Mouse (Mus musculus): ENCODE results near the gene Cd3e. TPM values are rescaled to one million over a fixed set of nuclear protein-coding genes. Genes with fewer than 3 reads are reported as not detected.

Cd3e gene
- total RNA-seq, 1 experiment: 4.0 TPM

- Histone ChIP-seq H3K9me3 (ENCODE audit: control insufficient read depth, insufficient read depth, low read depth, low read length) (no peaks in the 10 kb centered on the region), H3K4me3 (ENCODE audit: insufficient read depth in 1 of 2, low read depth in 1 of 2, low read length in 2 of 2, poor library complexity in 1 of 2, severe bottlenecking in 1 of 2) (no peak overlapping the region), H3K4me1 (ENCODE audit: control insufficient read depth in 2 of 2, insufficient read depth in 2 of 2, low read length in 2 of 2, poor library complexity in 1 of 2) (no peaks in the 10 kb centered on the region), H3K27ac (ENCODE audit: insufficient read depth, low read depth, low read length, poor library complexity, severe bottlenecking) (no peak overlapping the region), H3K36me3 (ENCODE audit: control insufficient read depth, insufficient read depth, low read length, poor library complexity, severe bottlenecking) (no peaks in the 10 kb centered on the region), H3K9ac (ENCODE audit: insufficient read depth, low read depth, low read length, poor library complexity, severe bottlenecking) (no peak overlapping the region)
- no peak for DNase-seq (ENCODE audit: low read depth, low spot score)
- in situ Hi-C loops (cut with MboI; ENCODE audit: low sequenced_read_pairs in 2 of 2, unreplicated experiment in 2 of 2): no loop called here
- TF ChIP-seq ZC3H11A (IDR thresholded peaks at IDR 0.05; ENCODE audit: borderline replicate concordance, low read depth, low read length) (no peak), MAFK (IDR thresholded peaks at IDR 0.05; ENCODE audit: insufficient read depth, low read depth, low read length) (no peak), CHD2 (IDR thresholded peaks at IDR 0.05; ENCODE audit: low read depth, low read length) (no peak), ZNF384 (IDR thresholded peaks at IDR 0.05; ENCODE audit: low read depth, low read length) (no peak), HCFC1 (IDR thresholded peaks at IDR 0.05; ENCODE audit: borderline replicate concordance, insufficient read depth, low read length) (no peak)
These were observed 9.7 kb downstream of the Cd3e start for GRCm38 (mm10) chr9:44999776-45000175.

GRCm38 (mm10) chr9:44999171-44999570 is 10.3 kb downstream of the Cd3e start:
- H3K9me3 ChIP-seq (ENCODE audit: control insufficient read depth, insufficient read depth, low read depth, low read length): no peaks in the 10 kb centered on the region
- TF ChIP-seq MAFK (IDR thresholded peaks at IDR 0.05; ENCODE audit: insufficient read depth, low read depth, low read length): no peak
- TF ChIP-seq CHD2 (IDR thresholded peaks at IDR 0.05; ENCODE audit: low read depth, low read length): no peak
- TF ChIP-seq HCFC1 (IDR thresholded peaks at IDR 0.05; ENCODE audit: borderline replicate concordance, insufficient read depth, low read length): no peak
- no peak for TF ChIP-seq ZNF384 (IDR thresholded peaks at IDR 0.05; ENCODE audit: low read depth, low read length)
- TF ChIP-seq ZC3H11A (IDR thresholded peaks at IDR 0.05; ENCODE audit: borderline replicate concordance, low read depth, low read length): no peak
- no peaks in the 10 kb centered on the region for H3K36me3 ChIP-seq (ENCODE audit: control insufficient read depth, insufficient read depth, low read length, poor library complexity, severe bottlenecking)
- H3K4me3 ChIP-seq (ENCODE audit: insufficient read depth in 1 of 2, low read depth in 1 of 2, low read length in 2 of 2, poor library complexity in 1 of 2, severe bottlenecking in 1 of 2): no peak overlapping the region
- H3K27ac ChIP-seq (ENCODE audit: insufficient read depth, low read depth, low read length, poor library complexity, severe bottlenecking): no peak overlapping the region
- no peak overlapping the region for H3K9ac ChIP-seq (ENCODE audit: insufficient read depth, low read depth, low read length, poor library complexity, severe bottlenecking)
- no peak for DNase-seq (ENCODE audit: low read depth, low spot score)
- no peaks in the 10 kb centered on the region for H3K4me1 ChIP-seq (ENCODE audit: control insufficient read depth in 2 of 2, insufficient read depth in 2 of 2, low read length in 2 of 2, poor library complexity in 1 of 2)
- in situ Hi-C loops (cut with MboI; ENCODE audit: low sequenced_read_pairs in 2 of 2, unreplicated experiment in 2 of 2): no loop called here

- no peak overlapping the region; the same call in 1 of the 2 replicates for H3K27ac ChIP-seq (ENCODE audit: insufficient read depth, low read depth, low read length, poor library complexity, severe bottlenecking)
- no peak overlapping the region for H3K9ac ChIP-seq (ENCODE audit: insufficient read depth, low read depth, low read length, poor library complexity, severe bottlenecking)
- no peak for TF ChIP-seq ZC3H11A (IDR thresholded peaks at IDR 0.05; ENCODE audit: borderline replicate concordance, low read depth, low read length)
- TF ChIP-seq ZNF384 (IDR thresholded peaks at IDR 0.05; ENCODE audit: low read depth, low read length): no peak
- no peak for TF ChIP-seq MAFK (IDR thresholded peaks at IDR 0.05; ENCODE audit: insufficient read depth, low read depth, low read length)
- TF ChIP-seq CHD2 (IDR thresholded peaks at IDR 0.05; ENCODE audit: low read depth, low read length): no peak
- TF ChIP-seq HCFC1 (IDR thresholded peaks at IDR 0.05; ENCODE audit: borderline replicate concordance, insufficient read depth, low read length): no peak
- no peak overlapping the region for H3K4me3 ChIP-seq (ENCODE audit: insufficient read depth in 1 of 2, low read depth in 1 of 2, low read length in 2 of 2, poor library complexity in 1 of 2, severe bottlenecking in 1 of 2)
- no peaks in the 10 kb centered on the region for H3K4me1 ChIP-seq (ENCODE audit: control insufficient read depth in 2 of 2, insufficient read depth in 2 of 2, low read length in 2 of 2, poor library complexity in 1 of 2)
- in situ Hi-C loops (cut with MboI; ENCODE audit: low sequenced_read_pairs in 2 of 2, unreplicated experiment in 2 of 2): no loop called here
- no peak for DNase-seq (ENCODE audit: low read depth, low spot score)
- H3K36me3 ChIP-seq (ENCODE audit: control insufficient read depth, insufficient read depth, low read length, poor library complexity, severe bottlenecking): no peaks in the 10 kb centered on the region
- no peaks in the 10 kb centered on the region for H3K9me3 ChIP-seq (ENCODE audit: control insufficient read depth, insufficient read depth, low read depth, low read length)
These were observed 11.3 kb downstream of the Cd3e start for GRCm38 (mm10) chr9:44998138-44998537.

- H3K27ac ChIP-seq (ENCODE audit: insufficient read depth, low read depth, low read length, poor library complexity, severe bottlenecking): no peak overlapping the region
- H3K4me3 ChIP-seq (ENCODE audit: insufficient read depth in 1 of 2, low read depth in 1 of 2, low read length in 2 of 2, poor library complexity in 1 of 2, severe bottlenecking in 1 of 2): no peak overlapping the region
- TF ChIP-seq ZC3H11A (IDR thresholded peaks at IDR 0.05; ENCODE audit: borderline replicate concordance, low read depth, low read length): no peak
- no peaks in the 10 kb centered on the region for H3K4me1 ChIP-seq (ENCODE audit: control insufficient read depth in 2 of 2, insufficient read depth in 2 of 2, low read length in 2 of 2, poor library complexity in 1 of 2)
- H3K9ac ChIP-seq (ENCODE audit: insufficient read depth, low read depth, low read length, poor library complexity, severe bottlenecking): no peak overlapping the region
- H3K9me3 ChIP-seq (ENCODE audit: control insufficient read depth, insufficient read depth, low read depth, low read length): no peaks in the 10 kb centered on the region
- no peak for DNase-seq (ENCODE audit: low read depth, low spot score)
- in situ Hi-C loops (cut with MboI; ENCODE audit: low sequenced_read_pairs in 2 of 2, unreplicated experiment in 2 of 2): no loop called here
- H3K36me3 ChIP-seq (ENCODE audit: control insufficient read depth, insufficient read depth, low read length, poor library complexity, severe bottlenecking): no peaks in the 10 kb centered on the region
These were observed 12.8 kb downstream of the Cd3e start for GRCm38 (mm10) chr9:44996590-44996989.

GRCm38 (mm10) chr9:44994962-44995361 is 14.5 kb downstream of the Cd3e start:
- H3K9me3 ChIP-seq (ENCODE audit: control insufficient read depth, insufficient read depth, low read depth, low read length): no peaks in the 10 kb centered on the region
- H3K9ac ChIP-seq (ENCODE audit: insufficient read depth, low read depth, low read length, poor library complexity, severe bottlenecking): no peak overlapping the region
- no peak overlapping the region for H3K27ac ChIP-seq (ENCODE audit: insufficient read depth, low read depth, low read length, poor library complexity, severe bottlenecking)
- H3K4me3 ChIP-seq (ENCODE audit: insufficient read depth in 1 of 2, low read depth in 1 of 2, low read length in 2 of 2, poor library complexity in 1 of 2, severe bottlenecking in 1 of 2): no peak overlapping the region
- no peaks in the 10 kb centered on the region for H3K4me1 ChIP-seq (ENCODE audit: control insufficient read depth in 2 of 2, insufficient read depth in 2 of 2, low read length in 2 of 2, poor library complexity in 1 of 2)
- in situ Hi-C loops (cut with MboI; ENCODE audit: low sequenced_read_pairs in 2 of 2, unreplicated experiment in 2 of 2): no loop called here
- no peak for DNase-seq (ENCODE audit: low read depth, low spot score)
- no peaks in the 10 kb centered on the region for H3K36me3 ChIP-seq (ENCODE audit: control insufficient read depth, insufficient read depth, low read length, poor library complexity, severe bottlenecking)
- TF ChIP-seq ZNF384 (IDR thresholded peaks at IDR 0.05; ENCODE audit: low read depth, low read length) (no peak), ZC3H11A (IDR thresholded peaks at IDR 0.05; ENCODE audit: borderline replicate concordance, low read depth, low read length) (no peak), HCFC1 (IDR thresholded peaks at IDR 0.05; ENCODE audit: borderline replicate concordance, insufficient read depth, low read length) (no peak), MAFK (IDR thresholded peaks at IDR 0.05; ENCODE audit: insufficient read depth, low read depth, low read length) (no peak), CHD2 (IDR thresholded peaks at IDR 0.05; ENCODE audit: low read depth, low read length) (no peak)
